Mouse (Mus musculus): ENCODE data around the gene Apobec4.
"Not testable (repeated sequence)": the region's sequence is repeated elsewhere in the genome, so short reads cannot be mapped to it uniquely, and the experiment has no call there.

The Apobec4 gene

GRCm38 (mm10) chr1:152766804-152767748 is 16.7 kb downstream of the Apobec4 start:
- no peak for DNase-seq (ENCODE audit: low spot score)

DNA sequence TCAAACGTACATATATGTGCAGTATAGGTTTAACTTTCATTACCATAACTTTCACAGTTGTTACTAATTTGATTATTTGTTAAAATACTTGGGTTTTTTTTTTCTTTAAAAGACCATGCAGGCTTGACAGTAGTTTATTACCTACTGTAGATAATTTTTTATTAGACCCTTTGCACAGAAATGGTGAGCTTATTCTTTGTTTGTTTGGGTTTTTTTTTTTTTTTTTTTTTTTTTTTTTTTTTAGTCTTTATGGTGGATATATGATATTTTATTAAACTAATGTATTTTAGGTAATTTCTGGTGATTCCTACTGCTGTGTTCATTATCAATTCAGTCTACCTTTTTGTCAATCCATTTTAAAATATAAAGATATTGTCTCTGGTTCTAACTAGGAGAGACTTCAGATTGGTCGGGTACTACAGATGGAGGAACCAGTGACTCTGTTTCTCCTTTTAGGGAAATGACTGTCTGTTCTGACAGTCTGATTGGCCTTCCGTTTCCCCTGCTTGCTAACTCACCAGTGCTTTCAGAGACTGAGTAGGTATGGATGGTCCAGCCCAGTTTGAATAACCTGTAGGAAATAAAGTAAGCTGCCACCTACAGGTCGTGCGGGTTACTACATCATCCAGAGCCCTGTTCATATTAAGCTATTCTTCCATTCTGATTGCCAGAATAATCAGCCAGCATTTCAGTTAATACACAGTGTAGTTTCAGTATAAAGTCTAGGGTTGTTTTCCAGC is 17.6 kb downstream of the Apobec4 start:
- DNase-seq (ENCODE audit: low spot score): peak; percentile 33

DNA sequence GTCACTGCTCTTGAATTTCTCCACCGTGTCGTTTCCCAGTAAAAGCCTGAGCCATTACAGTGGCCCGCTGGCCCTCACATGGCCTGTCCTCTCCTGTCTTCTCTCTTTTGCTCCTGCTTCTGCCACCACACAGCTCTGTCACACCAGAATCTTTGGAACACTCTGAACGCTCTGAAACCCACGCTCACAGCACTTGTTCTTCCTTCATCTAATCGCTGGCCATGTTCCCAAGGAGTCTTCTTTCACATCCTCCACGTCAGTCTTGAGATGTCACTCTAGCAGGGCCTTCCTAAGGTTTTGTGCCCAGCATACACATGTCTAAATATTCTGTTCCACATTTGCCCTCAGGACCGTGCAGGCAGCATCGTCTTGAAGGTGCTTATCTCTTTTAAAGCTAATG is 20.7 kb downstream of the Apobec4 start:
- DNase-seq (ENCODE audit: low spot score): no peak

GRCm38 (mm10) chr1:152774601-152775000 is 24.2 kb downstream of the Apobec4 start:
- not testable (repeated sequence) for DNase-seq (ENCODE audit: low spot score)

GRCm38 (mm10) chr1:152779071-152779737 is 28.9 kb downstream of the Apobec4 start:
- peak; percentile 49 for DNase-seq (ENCODE audit: low spot score)

GRCm38 (mm10) chr1:152784620-152785019 is 34.3 kb downstream of the Apobec4 start:
- DNase-seq (ENCODE audit: low spot score): no peak

DNA sequence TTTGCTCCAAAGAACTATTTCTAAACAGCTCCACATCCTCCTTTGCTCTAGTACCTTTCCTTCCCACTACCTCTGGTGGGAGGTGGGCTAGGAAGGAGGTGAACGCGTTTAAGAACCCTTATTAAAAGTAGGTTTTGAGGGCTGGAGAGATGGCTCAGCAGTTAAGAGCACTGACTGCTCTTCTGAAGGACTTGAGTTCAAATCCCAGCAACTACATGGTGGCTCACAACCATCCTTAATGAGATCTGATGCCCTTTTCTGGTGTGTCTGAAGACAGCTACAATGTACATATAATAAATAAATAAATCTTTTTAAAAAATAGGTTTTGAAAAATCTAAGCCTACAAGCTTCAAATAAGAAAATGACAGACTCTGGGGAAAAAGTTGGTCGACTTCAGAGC is 35.1 kb downstream of the Apobec4 start:
- not testable (repeated sequence) for DNase-seq (ENCODE audit: low spot score)

DNA sequence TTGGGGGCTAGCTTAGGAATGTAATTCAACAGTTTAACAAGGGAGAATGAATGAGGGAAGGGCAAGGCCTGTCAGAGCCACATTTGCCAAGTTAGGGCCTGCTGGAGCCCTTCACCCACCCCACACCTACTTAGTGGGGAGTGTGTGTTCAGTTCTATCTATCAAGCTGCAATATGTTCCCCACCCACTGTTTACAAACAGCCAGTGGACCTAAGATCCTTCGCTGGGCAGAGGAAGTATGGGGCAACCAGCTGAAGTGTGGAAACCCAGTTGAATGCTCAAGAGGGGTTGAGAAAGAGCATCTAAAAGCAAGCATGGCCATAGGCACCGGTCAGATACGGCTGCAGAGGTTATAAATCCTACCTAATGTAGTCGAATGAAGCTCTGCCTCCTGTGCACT is 36.6 kb downstream of the Apobec4 start:
- no peak for DNase-seq (ENCODE audit: low spot score)

GRCm38 (mm10) chr1:152788121-152788660 is 37.8 kb downstream of the Apobec4 start:
- no peak for DNase-seq (ENCODE audit: low spot score)

- no peak for DNase-seq (ENCODE audit: low spot score)
Observed at GRCm38 (mm10) chr1:152790254-152790653, 39.9 kb downstream of the Apobec4 start.

- no peak for DNase-seq (ENCODE audit: low spot score)
Observed at GRCm38 (mm10) chr1:152790821-152791220, 40.5 kb downstream of the Apobec4 start.

- DNase-seq (ENCODE audit: low spot score): no peak
Observed at GRCm38 (mm10) chr1:152791269-152791668, 40.9 kb downstream of the Apobec4 start.

GRCm38 (mm10) chr1:152792736-152793494 is 42.6 kb downstream of the Apobec4 start:
- no peak for DNase-seq (ENCODE audit: low spot score)

- no peak for DNase-seq (ENCODE audit: low spot score)
Observed at GRCm38 (mm10) chr1:152793495-152794130, 43.3 kb downstream of the Apobec4 start.

DNA sequence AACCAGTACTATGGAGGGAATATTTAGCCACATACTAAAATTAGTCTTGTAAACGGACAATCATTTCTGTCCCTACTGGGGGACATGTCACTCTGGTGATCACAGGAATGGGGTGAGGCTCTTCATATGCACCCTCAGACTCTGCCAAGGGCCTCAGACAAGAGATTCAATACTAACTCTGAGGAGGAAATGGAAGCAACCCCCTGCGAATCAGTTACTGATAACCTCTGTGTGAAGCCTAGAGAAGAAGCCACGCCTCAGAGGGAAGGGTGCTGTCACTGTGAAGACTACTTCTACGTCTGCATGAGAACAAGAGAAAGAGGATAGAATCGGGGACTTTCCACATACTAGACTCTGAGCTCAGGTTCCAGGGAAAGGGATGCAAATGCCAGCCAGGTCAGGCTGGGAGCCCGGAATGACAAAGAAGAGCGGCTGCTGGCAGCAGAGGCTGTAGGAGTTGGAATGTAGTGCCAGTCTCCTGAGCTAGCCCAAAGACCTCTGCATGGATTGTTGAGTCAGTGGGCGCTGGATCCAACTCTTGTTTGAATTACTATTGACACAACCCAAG is 45.4 kb downstream of the Apobec4 start:
- DNase-seq (ENCODE audit: low spot score): no peak

GRCm38 (mm10) chr1:152796683-152797263 is 46.4 kb downstream of the Apobec4 start:
- DNase-seq (ENCODE audit: low spot score): no peak

DNA sequence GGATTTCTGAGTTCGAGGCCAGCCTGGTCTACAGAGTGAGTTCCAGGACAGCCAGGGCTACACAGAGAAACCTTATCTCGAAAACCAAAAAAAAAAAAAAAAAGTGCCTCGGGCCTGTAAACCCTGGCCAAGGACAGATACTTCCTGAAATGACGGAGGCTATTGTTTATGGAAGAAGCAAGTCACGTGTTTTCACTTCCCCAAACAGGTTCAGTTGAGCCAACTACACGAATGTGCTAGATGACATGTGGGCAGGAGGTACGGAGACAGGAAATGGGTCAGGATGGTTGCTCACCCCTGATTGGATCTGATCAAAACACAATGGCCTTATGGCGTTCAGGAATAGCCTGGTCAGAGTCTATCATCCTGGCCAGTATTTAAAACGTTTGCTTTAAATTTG is 47.8 kb downstream of the Apobec4 start:
- no peak for DNase-seq (ENCODE audit: low spot score)

DNA sequence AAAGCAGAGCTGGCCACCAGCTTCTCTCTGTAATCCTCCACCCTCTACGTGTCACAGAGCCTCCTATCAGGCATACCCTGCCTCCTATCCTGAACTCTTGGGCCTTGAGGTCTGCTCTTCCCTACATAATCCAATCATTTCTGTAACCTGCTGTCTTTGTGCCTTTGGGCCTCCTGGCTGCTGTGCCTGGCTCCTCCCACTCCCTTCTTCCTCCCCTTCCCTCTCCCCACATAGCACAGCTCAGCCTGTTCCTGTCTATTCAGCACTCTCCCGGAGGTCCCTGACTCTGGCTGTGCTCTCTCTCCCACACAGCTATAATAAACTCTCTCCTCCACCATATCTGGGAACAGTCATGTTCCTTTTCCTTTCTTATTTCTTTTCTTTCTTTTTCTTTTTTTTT is 49.5 kb downstream of the Apobec4 start, which contains the start of gene Ncf2:
Gene Ncf2, plus strand, starts transcription at position 298 of the 400 bp plus-strand sequence.
- peak; percentile 8 for DNase-seq (ENCODE audit: low spot score)

DNA sequence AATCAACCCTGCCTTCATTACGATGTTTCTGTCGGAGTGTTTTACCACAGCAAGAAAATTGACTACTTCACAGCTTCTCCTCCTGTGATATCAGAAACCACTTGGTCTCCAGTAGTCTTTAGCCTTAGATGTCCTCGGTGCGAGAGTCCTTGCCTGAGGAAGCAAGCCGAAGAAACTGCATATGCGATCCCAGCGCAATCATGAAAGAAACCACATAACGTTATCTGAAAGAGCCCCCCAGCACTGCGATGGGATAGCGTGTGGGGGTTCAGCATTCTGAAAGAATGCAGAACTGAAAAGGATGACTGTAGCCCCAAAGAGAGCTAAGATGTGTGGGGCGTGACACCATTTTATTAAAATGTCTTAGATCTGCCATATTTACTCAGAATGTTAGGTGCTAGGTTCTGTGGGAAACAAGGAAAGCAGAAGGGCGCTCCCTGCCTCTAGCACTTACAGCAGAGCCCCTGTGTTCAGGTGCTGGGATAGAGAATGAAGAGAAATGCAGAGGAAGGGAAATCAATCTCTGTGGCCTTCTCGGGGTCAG is 50.4 kb downstream of the Apobec4 start:
- no peak for DNase-seq (ENCODE audit: low spot score)

DNA sequence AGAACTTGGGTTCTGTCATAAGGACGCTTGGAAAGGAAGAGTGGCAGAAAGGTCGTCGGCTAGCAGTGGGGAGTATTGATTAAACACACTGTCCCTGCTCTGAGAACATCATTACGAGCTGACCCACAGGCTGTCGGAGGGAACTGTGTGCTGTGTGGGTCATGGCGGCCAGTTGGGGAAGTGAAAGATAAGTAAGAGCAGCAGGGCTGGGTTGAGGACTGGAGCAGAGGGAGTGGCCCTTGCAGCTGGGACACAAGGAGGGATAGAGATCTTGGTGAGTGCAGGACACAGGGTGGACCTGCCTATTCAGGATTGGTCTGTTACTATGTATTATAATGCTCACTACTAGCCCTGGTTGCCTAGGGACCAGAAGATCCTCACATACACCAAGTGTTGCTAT is 54.6 kb downstream of the Apobec4 start:
- no peak for DNase-seq (ENCODE audit: low spot score)

All from ovary, adult 18-20 months (tissue).